Mouse (Mus musculus) forebrain, embryonic 11.5 days (tissue): ENCODE measurements around the gene Eif3d. TPM values are rescaled to one million over a fixed set of nuclear protein-coding genes. Genes with fewer than 3 reads are reported as not detected.
"Not testable (repeated sequence)": the region's sequence is repeated elsewhere in the genome, so short reads cannot be mapped to it uniquely, and the experiment has no call there.

Experiments used
- ATAC-seq: fragments of 200-750 bp; cut with Nextera tagmentation; replicated peaks from 2 replicates; pipeline ENCODE4 v1.8.0; 2017; ENCODE audit warnings: moderate TSS enrichment; ENCODE audit not compliant: low FRiP score
- DNase-seq: peaks from one replicate; pipeline ENCODE4 v3.0.0-alpha.2; 2017; ENCODE audit warnings: low spot score
- H3K27ac ChIP-seq: fragments of 300-500 bp; sonication (generic); 2 replicates; pipeline ENCODE4 v1.5.1; 2014; ENCODE audit warnings: low read depth, low read length
- H3K27me3 ChIP-seq: fragments of 300-500 bp; sonication (generic); 2 replicates; pipeline ENCODE4 v1.6.1; 2014; ENCODE audit warnings: mild to moderate bottlenecking, low read length, mixed read lengths; ENCODE audit not compliant: control insufficient read depth, insufficient read depth
- H3K36me3 ChIP-seq: fragments of 300-500 bp; sonication (generic); 2 replicates; pipeline ENCODE4 v1.6.1; 2014; ENCODE audit warnings: mild to moderate bottlenecking, low read length, moderate library complexity, mixed read lengths; ENCODE audit not compliant: control insufficient read depth, insufficient read depth
- H3K4me1 ChIP-seq: fragments of 300-500 bp; sonication (generic); replicated peaks from 2 replicates; pipeline ENCODE4 v1.6.1; 2014; ENCODE audit warnings: low read length, mixed read lengths; ENCODE audit not compliant: control insufficient read depth, insufficient read depth
- H3K4me2 ChIP-seq: fragments of 300-500 bp; sonication (generic); 2 replicates; pipeline ENCODE4 v1.6.1; 2014; ENCODE audit warnings: low read depth, mild to moderate bottlenecking, low read length, moderate library complexity, mixed read lengths; ENCODE audit not compliant: severe bottlenecking
- H3K4me3 ChIP-seq: fragments of 300-500 bp; sonication (generic); 2 replicates; pipeline ENCODE4 v1.5.1; 2014; ENCODE audit warnings: low read depth, low read length
- H3K9ac ChIP-seq: fragments of 300-500 bp; sonication (generic); 2 replicates; pipeline ENCODE4 v1.6.1; 2014; ENCODE audit warnings: low read length
- H3K9me3 ChIP-seq: fragments of 300-500 bp; sonication (generic); 2 replicates; pipeline ENCODE4 v1.6.1; 2016; ENCODE audit warnings: low read length, mixed read lengths; ENCODE audit not compliant: control insufficient read depth
- WGBS: fragments of 180-500 bp; shearing (Covaris S2); extraction: QIAGEN DNeasy Blood & Tissue Kit; methylation state at CpG from one replicate; pipeline ENCODE4 v1.1.7; 2014; 5-methylcytosine and 5-hydroxymethylcytosine counted together
- polyA plus RNA-seq: library from polyadenylated mRNA; unstranded; fragments of >200 nt; fragmentation: Nextera tagmentation; extraction: Ambion mirVana; gene quantifications from 2 replicates; pipeline ENCODE4 v1.2.1, GENCODE M21; 2014

Eif3d gene
- 243 and 275 TPM in 2 replicates for polyA plus RNA-seq

DNA sequence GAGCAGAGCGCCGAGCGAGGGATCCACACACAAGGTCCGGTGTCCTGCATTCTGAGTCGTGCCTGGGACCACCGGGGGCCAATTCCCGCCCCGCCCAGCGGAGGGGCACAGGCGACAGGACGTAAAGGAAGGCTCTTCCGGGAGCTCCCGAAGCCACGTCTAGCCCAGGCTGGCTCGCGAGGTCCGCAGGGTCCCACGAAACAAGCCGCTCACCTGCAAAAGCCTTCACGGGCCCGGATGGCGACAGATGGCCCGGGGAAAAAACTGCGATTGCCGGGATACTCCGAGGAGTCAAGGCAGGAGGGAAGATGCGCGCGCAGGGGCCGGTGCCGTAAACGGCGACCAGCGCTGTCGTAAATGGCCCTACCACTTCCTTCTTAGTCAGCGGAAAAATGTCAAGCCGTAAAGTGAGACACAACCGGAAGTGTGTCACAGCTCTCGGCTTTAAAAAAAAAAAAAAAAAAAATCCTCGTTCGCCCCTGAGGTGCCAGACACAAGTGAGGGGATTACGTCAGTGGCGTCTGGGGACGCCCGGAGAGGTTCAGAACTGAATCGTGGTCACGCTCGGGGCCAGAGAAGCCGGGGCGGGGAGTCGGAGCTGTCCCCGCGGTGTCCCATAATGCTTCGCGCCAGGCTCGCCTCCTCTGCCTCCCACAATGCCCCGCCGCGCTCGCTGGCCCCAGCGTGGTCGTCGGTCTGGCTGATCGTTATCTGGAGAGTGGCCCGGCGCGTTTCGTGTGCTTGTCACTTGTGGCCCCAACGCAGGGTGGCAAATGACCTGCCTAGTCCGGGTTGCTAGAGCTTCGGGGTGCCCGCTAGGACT is at the start of gene Eif3d:
Gene Eif3d (minus strand): TSS at position 344 of the 823 bp plus-strand sequence.
- Histone ChIP-seq H3K4me2 (peak within 1 kb of the TSS; percentile 87), H3K9ac (peak within 1 kb of the TSS; percentile 97)
- ATAC-seq = peak; percentile 90

DNA sequence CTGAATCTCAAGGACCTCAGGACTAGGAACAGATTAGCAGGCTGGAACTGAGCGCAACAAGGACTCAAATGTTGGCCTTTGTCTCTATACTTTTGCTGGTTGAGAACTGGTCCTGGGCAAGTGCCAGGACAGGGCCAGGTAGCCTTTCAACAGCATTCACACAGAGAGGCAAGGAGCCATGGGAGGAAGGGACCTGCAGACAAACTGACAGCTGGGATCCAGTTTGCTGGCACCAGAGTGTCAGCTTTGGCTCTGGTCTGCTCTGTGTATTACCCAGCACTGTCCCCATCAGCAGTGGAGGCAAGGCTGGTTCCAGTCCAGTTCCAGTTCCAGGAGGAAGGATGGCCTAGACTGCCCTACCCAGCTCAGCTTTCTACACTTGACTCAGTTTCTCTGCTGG is 43.4 kb upstream of the Eif3d start:
- Histone ChIP-seq H3K4me2 (no peak overlapping the region), H3K4me3 (no peak overlapping the region), H3K36me3 (no peaks in the 10 kb centered on the region), H3K9ac (no peak overlapping the region), H3K27me3 (no peaks in the 10 kb centered on the region), H3K9me3 (no peaks in the 10 kb centered on the region), H3K4me1 (no peaks in the 10 kb centered on the region), H3K27ac (no peak overlapping the region)
- WGBS = 97% methylated on average over 1 of the region's 1 CpGs
- ATAC-seq (no peak), DNase-seq (no peak)

More for the DNA sequence above, at the start of gene Eif3d:
- peaks cover 7% of the 10 kb centered on the region for H3K4me1 ChIP-seq
- H3K4me3 ChIP-seq = peak within 1 kb of the TSS; percentile 95
- peak within 1 kb of the TSS; percentile 99 for H3K27ac ChIP-seq
- H3K27me3 ChIP-seq = no peaks in the 10 kb centered on the region
- peaks cover 12% of the 10 kb centered on the region for H3K36me3 ChIP-seq
- under 1% methylated on average over 72 of the region's 72 CpGs for WGBS
- no peaks in the 10 kb centered on the region for H3K9me3 ChIP-seq
- DNase-seq = peak; percentile 96

DNA sequence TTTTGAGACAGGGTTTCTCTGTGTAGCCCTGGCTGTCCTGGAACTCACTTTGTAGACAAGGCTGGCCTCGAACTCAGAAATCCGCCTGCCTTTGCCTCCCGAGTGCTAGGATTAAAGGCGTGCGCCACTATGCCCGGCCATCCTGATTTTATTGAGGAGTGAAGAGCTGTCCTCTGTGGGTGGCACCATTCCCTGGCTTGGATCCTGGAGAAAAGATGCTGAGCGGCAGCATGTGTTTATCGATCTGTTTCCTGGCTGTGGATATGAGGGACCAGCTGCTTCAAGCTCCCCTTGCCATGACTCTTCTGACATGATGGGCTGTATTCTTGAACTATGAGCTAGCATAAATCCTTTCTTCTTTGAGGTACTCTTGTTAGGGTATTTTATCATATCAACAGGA is 37.6 kb upstream of the Eif3d start:
- 88% methylated on average over 8 of the region's 8 CpGs for WGBS
- DNase-seq, H3K4me3 ChIP-seq, H3K9me3 ChIP-seq, ATAC-seq, H3K27ac ChIP-seq, H3K36me3 ChIP-seq, H3K4me2 ChIP-seq, H3K27me3 ChIP-seq, H3K4me1 ChIP-seq, H3K9ac ChIP-seq: not testable (repeated sequence)

DNA sequence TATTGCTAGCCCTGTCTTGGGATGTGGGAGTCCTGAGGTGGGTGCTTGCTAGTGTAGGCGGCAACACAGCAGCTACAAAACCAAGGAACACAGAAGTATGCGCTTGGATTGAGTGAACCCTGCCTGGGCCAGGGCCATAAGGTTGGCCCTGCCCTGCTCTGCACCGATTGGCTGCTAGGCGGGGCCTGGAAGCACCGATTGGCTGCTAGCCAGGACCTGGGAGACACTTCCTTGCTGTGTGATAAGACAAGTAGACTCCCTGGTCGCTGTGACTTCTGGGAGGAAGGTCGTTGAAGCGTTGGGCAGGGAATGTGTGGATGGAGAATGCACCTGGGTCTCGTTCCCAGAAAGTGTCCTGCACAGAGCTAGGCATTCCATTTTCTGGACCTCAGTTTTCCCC is 33.3 kb upstream of the Eif3d start:
- 62% methylated on average over 9 of the region's 9 CpGs for WGBS
- DNase-seq = no peak
- no peak overlapping the region for H3K9ac ChIP-seq
- no peak for ATAC-seq
- no peak overlapping the region for H3K27ac ChIP-seq
- H3K9me3 ChIP-seq = no peaks in the 10 kb centered on the region
- no peaks in the 10 kb centered on the region for H3K36me3 ChIP-seq
- H3K27me3 ChIP-seq = no peaks in the 10 kb centered on the region
- H3K4me3 ChIP-seq = no peak overlapping the region
- peaks cover 2% of the 10 kb centered on the region; the same call in 1 of the 2 replicates for H3K4me1 ChIP-seq
- H3K4me2 ChIP-seq = no peak overlapping the region

DNA sequence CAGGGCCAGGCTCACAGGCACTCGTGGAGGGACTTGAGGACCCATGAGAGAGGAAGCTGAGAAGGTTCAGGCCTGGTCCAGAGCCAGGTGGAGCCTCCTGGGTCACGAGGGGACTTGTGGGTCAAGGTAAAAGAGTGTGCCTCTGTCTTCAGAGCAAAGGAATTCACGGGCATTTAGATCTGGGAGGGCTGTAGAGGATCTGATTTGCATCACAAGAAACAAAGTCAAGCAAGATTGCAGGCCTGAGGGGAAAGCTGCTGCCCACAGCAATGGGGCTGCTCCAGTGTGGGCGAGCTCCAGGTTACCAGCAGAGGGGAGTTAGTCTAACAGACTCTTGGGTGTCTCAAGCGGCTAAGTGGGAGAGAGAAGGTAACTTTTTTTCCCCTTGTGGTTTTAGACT is 30.8 kb upstream of the Eif3d start:
- Histone ChIP-seq H3K4me2 (no peak overlapping the region), H3K9me3 (no peaks in the 10 kb centered on the region), H3K36me3 (no peaks in the 10 kb centered on the region), H3K4me3 (no peak overlapping the region), H3K4me1 (peaks cover 2% of the 10 kb centered on the region; the same call in 1 of the 2 replicates), H3K27ac (no peak overlapping the region), H3K9ac (no peak overlapping the region), H3K27me3 (no peaks in the 10 kb centered on the region)
- WGBS = 27% methylated on average over 5 of the region's 5 CpGs
- DNase-seq (no peak), ATAC-seq (no peak)

DNA sequence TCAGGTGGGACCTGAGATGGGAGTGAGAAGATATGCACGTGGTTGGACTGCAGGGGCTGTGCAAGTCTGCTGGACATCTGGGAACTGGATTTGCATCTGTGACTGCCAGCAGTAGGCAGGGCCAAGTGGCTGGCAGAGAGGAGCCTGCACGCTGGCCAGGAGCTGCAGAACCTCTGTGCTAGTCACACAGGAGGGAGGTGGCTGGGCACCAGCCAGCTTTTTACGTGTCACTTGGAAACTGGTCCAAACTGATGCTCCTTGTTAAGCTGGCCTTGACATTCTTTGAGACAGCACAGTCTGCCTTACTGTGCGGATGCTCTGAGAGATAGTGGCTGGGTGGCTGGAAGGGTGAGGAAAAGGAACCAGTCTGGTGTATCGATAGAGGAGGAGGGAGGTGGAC is 17.9 kb upstream of the Eif3d start:
- Histone ChIP-seq H3K9me3 (no peaks in the 10 kb centered on the region), H3K4me3 (no peak overlapping the region), H3K4me2 (no peak overlapping the region), H3K4me1 (no peaks in the 10 kb centered on the region), H3K27me3 (no peaks in the 10 kb centered on the region), H3K27ac (no peak overlapping the region), H3K9ac (no peak overlapping the region), H3K36me3 (no peaks in the 10 kb centered on the region)
- ATAC-seq (no peak), DNase-seq (no peak)
- WGBS = 83% methylated on average over 5 of the region's 5 CpGs

DNA sequence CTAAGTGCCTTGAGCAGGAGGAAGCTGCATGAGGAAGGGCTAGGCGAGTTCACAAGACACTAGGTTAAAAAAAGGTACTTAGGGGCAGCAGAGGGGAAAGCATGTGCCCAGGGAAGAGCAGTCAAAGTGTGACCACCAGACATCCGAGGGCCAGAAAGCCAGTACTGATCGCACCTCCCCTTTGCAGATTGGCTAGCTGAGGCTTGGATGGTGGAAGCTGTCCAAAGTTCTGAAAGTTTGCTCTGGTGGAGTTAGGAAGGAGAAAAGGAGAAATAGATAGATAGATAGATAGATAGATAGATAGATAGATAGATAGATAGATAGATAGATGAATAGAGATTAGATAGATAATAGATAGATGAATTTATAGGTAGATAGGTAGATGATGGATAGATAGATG is 12.8 kb upstream of the Eif3d start:
- no peak overlapping the region for H3K4me2 ChIP-seq
- no peaks in the 10 kb centered on the region for H3K9me3 ChIP-seq
- ATAC-seq (no peak), DNase-seq (no peak)
- H3K4me1 ChIP-seq = no peaks in the 10 kb centered on the region
- H3K4me3 ChIP-seq = no peak overlapping the region
- H3K27ac ChIP-seq = no peak overlapping the region
- H3K27me3 ChIP-seq = no peaks in the 10 kb centered on the region; the same call in 1 of the 2 replicates
- H3K36me3 ChIP-seq = no peaks in the 10 kb centered on the region
- 46% methylated on average over 3 of the region's 3 CpGs for WGBS
- no peak overlapping the region for H3K9ac ChIP-seq

DNA sequence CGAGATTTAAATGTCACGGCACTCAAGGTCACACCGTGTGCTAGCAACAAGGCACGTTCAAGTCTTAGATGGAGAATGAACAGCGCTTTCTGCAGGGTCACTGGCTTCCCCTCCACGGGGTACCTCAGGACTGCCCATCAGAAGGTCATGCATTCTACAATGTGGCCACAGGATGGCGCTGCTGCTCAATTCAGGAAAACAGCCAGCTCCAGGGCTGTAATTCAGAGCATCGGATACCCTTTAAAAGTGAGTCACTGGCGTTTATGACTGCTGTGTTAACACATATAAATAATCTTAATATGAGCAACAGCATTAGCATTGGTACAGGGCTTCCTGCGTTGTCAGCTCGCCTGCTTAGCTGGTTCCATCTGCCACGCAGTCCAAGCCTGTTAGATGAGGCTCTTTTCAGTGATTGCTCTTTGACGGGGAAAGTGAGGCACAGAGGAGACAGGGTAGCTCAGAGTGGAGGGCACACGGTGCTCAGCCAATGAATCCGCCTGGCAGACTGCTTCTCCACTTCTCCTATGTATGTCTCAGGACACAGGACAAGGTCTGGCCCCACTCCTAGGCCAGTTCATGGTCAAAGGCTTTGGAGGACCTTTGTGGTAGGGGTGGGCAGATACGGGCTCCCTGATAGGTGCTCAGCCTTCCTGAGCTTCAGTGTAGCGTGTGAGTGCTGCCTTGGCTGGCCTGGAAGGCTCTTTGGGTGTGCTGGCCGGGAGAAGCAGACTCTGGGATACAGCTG is 11.8 kb upstream of the Eif3d start:
- H3K9ac ChIP-seq = no peak overlapping the region; the same call in 1 of the 2 replicates
- H3K9me3 ChIP-seq = no peaks in the 10 kb centered on the region
- no peak overlapping the region for H3K27ac ChIP-seq
- H3K4me1 ChIP-seq = no peaks in the 10 kb centered on the region
- H3K27me3 ChIP-seq = no peaks in the 10 kb centered on the region; the same call in 1 of the 2 replicates
- no peak overlapping the region for H3K4me3 ChIP-seq
- H3K36me3 ChIP-seq = no peaks in the 10 kb centered on the region
- no peak overlapping the region for H3K4me2 ChIP-seq
- peak; percentile 83 for DNase-seq
- WGBS = 26% methylated on average over 18 of the region's 18 CpGs
- ATAC-seq = 0 out of 2 replicates have a peak, but pooled peaks have one; percentile 42
